Mouse (Mus musculus) gastrocnemius, postnatal 25 days (tissue): ENCODE measurements around the gene Ppm1h. TPM values are rescaled to one million over a fixed set of nuclear protein-coding genes. Genes with fewer than 3 reads are reported as not detected.

ENCODE experiments used
- DNase-seq: peaks from one replicate; pipeline ENCODE4 v3.0.0; 2022
- total RNA-seq, 2 experiments: library from RNA; stranded (reverse); gene quantifications; 1 replicate in 1 of 2; 2 replicates in 1 of 2; pipeline ENCODE4 v1.2.3; 2021

Gene Ppm1h
- total RNA-seq, 2 experiments from 2014 or later, result 0.95 to 1.6 TPM

DNA sequence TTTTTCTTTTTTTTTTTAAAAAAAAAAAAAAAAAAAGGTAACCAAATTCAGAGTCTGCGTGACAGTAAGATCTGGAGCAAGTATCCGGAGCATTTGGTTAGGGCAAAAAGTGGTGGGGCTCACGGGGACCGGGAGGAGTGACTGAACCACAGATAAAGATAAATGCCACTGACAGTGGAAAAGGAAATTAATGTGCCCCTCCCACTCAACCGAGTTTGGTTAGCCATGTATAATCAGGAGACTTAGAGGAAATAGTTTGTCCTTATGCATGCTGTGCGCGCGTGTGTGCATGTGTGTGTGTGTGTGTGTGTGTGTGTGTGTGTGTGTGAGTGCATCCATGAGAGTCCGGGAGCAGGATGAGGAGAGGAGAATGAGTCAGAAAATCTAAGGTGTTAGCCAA is 297.5 kb downstream of the Ppm1h start:
- DNase-seq, result no peak

DNA sequence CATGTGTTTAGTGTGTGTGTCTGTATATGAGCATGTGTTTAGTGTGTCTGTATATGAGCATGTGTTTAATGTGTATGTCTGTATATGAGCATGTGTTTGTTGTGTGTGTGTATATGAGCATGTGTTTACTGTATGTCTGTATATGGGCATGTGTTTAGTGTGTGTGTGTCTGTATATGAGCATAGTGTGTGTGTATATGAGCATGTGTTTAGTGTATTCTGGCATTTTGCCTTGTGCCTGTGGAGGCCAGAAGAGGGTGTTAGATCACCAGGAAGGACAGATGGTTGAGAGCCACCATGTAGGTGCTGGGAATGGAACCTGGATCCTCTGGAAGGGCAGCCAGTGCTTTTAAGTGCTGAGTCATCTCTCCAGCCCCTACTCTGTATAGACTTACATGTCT is 300.8 kb downstream of the Ppm1h start:
- no peak for DNase-seq

DNA sequence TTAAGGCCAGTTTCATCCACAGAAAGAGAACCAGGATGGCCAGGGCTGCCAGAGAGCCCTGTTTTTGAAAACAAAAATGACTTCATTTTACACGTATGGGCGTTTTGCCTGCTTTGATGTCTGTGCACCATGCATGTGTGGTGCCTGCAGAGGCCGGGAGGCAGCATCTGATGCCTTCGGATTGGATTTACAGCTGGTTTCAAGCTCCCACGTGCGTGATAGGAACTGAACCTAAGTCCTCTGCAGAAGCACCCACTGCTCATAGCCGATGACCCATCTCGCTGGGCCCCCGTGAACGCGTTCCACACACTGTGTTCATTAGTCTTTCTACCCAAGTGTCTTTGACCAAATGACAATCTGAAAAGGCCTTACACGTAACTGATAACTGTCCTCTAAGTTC is 301.6 kb downstream of the Ppm1h start:
- DNase-seq, result no peak

DNA sequence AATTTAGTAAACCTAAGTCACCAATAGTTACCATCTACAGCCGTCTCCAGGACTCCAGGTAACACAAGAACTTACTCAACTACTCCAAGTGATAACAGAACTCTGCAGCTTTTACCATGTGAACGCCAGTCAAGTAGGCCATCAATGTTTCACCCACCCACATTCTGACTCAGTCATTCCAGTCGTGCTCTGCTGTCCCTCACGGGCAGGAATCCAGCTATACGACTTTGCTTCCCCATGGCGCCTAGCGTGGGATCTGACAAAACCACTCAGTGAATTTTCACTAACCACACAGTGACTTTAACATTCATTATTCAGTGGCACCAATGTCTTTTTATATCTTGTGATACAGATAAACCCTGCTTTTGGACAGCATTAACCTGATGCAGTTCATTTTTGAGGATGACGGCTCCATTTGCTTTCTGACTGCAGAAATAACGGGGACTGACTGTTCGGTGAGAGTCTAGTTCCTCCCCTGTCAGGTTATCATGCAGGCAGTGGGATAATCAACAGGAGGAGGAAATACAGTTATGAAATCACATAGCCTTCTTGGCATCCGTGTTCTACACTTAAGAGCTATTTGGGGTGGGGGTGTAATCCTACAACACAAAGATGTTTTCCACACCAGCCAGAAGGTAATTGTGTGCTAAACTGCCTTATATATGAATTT is 304.5 kb downstream of the Ppm1h start:
- no peak for DNase-seq

DNA sequence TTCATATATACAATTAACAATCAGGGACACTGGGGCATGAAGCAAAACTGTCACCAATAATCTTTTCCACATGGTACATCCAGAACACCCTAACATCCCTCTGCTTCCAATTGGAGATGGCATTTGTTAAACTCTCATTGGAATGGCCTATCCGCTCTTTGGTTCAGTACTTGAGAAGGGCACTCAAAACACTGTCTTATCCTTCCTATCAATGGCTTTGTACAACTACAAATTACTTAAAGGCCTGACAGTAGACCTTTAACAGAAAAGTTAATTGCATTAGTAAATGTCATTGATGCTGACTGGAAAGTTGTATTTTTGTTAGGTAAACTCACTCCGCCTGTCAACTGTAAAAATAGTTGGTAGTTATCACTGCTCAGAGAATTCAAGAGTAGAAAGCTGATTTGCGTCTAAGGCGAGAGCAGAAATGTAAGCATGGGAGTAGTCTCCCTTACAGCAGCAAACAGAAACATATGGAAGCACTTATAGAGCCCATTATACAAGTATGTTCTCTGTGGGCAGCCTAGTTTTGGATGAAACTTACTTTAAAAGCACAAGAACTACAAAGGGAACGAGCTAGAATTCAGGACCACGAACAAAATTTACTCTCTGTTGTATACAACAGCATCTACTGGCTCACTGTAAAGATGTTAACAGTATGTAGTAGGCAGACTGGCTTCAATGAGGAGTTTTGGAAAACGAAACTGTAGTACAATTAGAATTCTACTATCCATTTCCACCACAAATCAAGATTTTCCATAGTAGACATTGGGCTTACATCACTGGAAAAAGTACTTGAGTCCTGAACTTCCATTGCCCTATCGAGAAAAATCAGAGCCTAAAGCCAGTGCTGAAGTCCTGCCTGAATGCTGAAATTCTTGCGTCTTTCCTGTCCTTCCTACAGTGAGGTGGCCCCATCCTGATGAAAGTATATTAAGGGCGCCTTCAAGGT is 305.3 kb downstream of the Ppm1h start:
- DNase-seq, result no peak

DNA sequence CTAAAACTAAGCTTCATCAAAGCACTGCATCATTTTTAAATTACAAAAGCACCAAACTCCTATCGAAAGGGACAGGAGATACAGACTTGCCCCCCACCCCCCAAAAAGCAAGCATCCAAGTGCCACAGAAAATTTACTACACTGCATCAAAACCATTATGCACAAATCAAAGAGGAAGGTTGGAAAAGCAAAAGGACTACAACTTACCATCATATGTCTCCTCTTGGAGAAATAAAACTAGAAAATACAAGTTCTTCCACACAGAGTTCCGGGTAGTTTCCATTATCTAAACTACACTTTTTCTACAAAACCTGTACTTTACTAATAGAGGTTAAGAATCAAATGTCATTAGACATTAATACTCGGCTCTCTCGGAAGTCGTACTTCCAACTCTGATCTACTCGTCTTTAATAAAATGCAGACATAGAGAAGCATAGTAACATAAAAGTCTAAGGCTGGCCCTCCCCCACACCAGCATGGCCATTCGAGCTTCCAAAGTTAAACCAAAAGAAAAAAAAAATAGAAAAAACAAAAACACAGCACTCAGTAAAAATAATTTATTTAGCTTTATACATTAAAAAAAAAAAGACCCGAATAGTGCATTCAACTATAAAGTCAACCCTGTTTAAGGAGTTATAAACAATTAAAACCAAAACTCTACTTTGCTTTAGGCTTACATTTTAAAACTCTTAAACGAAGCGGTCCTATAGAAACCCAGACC is 306.1 kb downstream of the Ppm1h start:
- DNase-seq, result no peak

DNA sequence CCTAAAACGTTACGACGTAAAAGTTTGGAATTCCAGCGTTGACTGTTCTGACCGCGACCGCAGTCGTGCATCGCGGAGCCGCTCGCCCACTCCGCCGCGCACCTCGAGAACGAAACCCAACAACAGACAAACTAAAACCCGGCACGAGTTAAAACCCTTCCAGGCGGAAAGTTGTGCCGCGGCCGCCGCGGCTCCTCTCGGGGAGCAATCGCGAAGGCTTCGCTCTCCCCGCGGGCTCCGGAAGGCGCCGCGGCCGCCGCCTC is 306.6 kb downstream of the Ppm1h start:
- no peak for DNase-seq

DNA sequence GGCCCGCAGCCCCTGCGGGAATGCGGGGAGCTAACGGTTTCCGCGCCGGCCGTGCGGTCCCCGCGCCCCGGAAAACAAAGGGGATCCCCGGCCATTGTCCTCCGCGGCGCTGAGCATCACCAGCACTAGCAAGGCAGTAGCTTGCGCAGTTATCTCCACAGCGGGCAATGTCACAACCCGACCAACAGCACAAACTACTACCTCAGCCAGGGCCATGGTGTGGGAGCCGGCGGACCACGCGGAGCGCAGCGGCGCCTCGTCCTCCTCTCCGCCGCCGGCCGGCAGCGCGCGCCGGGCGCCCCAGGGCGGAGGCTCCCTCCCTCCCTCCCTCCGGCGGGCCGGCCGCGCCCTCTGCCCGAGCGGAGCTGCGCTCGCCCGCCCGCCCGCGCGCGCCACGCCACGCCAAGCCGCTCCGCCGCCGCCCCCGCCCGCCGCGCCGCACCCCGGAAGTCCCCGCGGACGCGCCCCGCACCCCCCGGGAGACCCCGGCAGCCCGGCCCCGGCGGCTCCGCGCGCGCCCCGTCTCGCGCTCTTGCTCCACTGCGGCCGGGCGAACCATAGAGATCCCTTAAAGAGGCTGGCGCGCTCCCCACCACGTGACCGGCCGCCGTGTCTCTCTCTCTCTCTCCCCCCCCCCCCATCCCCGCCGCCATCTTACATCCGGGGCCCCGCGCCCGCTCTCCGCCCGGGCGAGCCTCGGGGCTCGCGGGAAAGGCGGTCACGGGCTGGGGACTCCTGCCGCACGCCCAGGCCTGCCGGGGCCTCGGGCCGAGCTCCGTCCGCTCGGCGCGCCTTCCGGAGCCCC is 307.2 kb downstream of the Ppm1h start:
- DNase-seq, result peak; percentile 86

DNA sequence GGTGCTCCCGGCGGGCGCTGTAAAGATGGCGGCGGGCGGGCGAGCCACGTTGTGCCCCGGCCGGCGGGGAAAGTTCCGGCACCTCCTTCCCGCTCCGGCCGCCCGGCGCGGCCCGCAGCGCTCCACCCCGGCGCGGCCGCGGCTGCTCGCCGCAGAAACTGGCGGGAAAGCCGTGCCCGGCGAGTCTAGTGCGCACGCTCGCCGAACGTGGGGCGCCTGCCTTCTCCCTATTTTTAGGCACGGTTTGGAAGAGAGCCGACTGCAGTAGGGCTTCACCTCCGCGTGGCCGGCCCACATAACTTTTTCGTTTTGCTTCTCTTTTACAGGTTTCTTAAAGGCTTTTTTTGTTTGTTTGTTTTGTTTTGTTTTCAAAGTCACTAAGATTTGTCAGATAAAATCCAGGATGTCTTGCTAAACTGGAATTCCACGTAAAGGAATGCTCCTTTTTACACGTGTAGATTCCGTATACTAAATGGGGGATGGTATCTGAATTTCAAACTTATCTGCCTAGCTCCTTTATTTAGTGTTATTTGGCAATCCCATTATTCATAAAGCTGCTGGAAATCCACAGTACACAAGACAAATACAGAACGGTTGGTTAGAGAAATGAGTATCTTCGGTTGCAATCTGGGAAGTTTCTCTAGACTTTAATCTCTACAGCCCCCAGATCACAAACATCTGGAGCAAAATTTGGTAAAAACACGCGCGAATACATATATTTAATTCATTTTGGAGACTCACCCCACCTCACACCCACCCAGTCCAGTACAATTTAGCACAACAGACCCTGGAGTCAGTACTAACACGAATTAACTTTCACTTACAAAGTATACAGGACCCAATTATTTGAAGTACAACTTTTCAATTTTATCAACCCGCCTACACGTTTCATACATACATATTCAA is 308.0 kb downstream of the Ppm1h start:
- DNase-seq, result peak; percentile 83

DNA sequence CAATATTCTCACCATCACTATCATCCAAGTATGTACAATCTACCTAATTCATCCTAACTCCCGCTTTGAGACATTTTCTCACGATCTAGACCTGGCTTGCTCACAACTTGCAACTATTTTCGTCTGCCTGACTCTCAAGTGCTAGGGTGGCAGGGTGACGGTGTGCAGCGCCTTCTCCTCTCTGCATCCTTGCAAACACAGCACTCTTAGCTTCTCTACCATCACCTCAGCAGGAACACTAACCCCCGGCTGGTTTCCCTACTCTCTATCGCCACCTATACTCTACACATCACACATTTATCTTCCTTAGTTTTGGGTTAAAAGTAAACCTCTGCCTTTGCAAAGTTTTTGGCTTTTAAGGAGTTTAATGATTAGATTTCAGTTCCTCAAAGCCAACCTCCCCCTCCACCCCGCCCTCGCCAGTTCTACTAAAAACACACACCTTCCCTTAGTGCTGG is 309.1 kb downstream of the Ppm1h start:
- DNase-seq, result peak; percentile 21

DNA sequence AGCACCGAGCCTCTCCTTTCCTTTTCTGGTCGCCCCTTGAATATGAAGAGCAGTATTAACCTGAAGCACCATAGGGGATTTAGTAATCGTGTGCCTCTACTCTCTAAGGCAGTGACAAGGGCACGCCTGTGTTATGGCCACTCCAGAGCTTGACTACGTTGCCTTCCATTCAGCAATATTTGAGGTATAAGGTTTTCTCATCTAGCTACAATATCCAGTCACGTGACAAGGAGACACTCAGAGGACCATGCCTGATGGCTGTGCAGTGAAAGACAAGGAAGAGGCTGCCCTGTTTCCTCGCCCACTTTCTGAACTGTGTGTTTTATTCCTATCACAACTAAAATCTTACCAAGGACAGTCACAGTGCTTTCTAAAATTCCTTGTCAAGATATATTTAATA is 309.8 kb downstream of the Ppm1h start:
- DNase-seq, result no peak

DNA sequence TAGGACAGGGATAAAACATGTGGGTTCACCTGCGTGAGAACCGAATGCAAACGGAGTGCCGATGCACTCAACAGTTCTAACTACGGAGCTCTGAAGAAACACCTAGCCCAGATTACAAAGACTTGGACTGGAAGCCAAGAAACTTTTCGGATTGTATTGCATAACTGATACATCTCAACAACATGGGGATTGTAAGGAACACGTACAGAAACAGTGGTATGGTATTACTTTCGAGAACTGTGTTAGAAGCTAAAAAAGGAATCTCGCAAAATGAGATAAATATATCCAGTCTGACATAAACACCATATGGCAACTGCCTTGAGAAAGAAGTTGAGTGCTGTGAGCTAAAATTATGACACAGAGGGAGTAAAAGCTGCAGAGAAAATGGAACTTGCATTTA is 311.4 kb downstream of the Ppm1h start:
- DNase-seq, result no peak

DNA sequence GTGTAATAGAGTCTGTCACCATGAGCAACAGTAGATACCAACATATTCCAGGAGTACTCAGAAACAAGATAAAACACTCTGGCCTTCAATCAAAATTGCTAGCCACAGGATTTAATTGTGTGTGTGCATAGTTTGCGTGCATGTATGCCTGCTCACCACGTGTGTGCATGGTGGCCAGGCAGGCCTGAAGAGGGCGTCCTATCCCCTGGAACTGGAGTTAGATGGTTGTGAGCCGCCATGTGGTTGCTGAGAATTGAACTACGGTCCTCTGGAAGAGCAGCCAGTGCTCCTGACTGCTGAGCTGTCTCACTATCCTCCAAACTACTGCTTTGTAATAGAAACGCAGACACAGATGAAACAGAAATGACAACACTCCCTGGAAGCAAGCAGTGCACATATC is 312.0 kb downstream of the Ppm1h start:
- DNase-seq, result no peak

DNA sequence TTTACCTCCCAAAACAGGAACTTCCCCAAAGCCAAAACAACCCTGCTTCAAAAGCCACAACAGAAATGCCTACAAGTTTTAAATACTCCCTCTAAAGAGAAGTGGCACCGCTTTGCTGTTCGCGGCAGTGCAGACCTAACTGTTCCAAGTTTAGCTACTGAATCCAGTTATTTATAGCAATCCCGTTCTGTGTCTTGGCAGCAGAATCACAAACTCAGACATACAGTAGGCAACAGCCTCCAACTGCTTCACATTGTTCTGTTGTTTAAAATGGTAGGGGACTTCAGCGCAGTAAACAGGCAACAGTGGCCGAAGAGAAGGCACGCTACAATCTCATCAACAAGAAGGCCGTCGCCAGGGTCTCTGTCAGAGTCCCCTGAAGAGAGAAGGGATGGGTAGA is 312.5 kb downstream of the Ppm1h start:
- no peak for DNase-seq

DNA sequence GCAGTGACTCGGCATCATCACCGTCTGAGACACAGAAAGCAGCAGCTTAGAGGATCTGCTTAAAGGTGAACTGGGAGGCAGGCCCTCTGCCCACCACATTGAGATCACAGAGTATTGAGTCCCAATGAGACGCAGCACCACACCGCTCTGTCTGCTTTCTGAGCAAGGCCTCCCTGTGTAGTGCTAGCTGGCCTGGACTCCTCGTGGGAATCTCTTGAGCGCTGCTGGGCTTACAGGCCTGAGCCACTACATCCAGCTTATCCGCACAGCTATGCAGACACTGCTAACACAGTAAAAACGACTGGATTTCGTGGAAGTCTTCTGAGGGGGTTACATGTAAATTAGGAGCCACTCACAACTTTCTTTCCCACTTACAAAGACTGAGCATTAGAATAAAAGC is 313.1 kb downstream of the Ppm1h start:
- no peak for DNase-seq

DNA sequence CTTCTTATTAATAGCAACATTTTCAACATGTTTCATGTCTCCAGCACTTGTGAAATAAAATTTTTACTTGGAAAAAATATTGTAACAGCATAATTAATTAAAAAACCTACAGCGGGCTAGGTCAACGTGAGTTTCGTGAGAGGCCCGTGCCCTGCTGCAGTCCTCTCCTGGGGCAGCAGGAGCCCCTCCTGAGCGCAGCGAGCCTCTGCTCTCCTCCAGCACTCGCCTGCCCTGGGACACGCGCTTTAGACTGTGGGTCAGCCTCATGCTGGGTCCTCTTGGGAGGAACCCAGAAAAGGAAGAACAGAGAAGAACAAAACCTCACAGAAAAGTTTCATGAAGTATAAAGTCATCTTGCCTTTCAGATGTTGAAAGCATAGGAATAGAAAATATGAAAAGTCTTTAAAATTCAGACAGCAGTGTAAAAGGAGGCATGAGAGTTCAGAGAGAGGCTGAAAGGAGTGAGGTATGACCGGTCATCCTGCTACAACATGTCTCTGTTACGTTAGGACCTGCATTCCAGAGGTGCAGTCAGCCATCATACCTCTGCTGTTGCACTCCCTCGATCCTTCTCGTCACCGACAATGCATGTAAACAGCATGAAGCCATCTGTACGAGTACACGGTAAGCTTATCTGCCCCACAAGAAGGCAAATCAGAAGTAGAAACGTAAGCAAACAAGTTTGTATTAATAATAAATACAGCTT is 316.0 kb downstream of the Ppm1h start:
- no peak for DNase-seq
